9 mouse cellular contexts compared by ENCODE assay signal in the genomic region with DNA sequence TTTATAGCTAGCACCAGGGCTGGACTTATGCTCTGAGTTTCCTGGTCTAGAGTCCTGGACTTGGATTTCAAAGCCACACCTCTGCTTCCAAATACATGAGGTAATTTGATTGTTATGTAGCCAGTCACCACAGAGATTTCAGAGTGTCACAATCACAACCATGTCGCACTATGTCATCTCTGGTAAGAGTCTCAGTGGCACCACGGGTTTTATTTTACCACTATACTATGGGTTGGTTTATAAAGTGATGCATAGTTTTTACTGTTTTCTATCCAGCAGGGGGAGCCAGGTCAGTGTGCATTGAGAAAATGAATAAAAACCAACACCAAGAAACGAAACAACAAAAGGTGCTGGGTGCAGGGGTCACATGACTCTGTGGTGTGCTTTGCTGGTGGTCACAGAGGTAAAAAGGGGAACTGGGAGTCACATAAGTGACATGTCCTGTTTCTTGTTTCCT. TPM values are rescaled to one million over a fixed set of nuclear protein-coding genes. Genes with fewer than 3 reads are reported as not detected.
A peak's percentile ranks its signal among the peaks of the same experiment; 100 is the strongest.
DNase-seq lines count a peak whose midpoint lies in the region; ATAC-seq and TF ChIP-seq lines count a peak whose summit lies in the region.
"Had no signal": no experiment of that assay in that cellular context is flagged by ENCODE, and none has a peak within 500 bp of the region (broad histone marks: within the 10 kb centered on the region; RNA-seq: fewer than 3 reads in every experiment).

No protein-coding gene starts in this region.

- H3K27ac ChIP-seq in cerebellum, adult 2 months (ENCODE audit: insufficient read depth, low read length) = no peak overlapping the region
- no peak overlapping the region for H3K27ac ChIP-seq in midbrain, embryonic 11.5 days (ENCODE audit: low read depth, low read length)
- no peak overlapping the region for H3K27ac ChIP-seq in midbrain, embryonic 13.5 days
- no peak overlapping the region for H3K27ac ChIP-seq in forebrain, embryonic 15.5 days (replicated peaks)
- H3K27ac ChIP-seq: heart, embryonic 13.5 days had no signal

- no peaks in the 10 kb centered on the region for H3K27me3 ChIP-seq in cerebellum, adult 2 months (ENCODE audit: control insufficient read depth, insufficient read depth, low read length)
- H3K27me3 ChIP-seq in midbrain, embryonic 11.5 days (ENCODE audit: control insufficient read depth, insufficient read depth, low read length) = no peaks in the 10 kb centered on the region
- H3K27me3 ChIP-seq in midbrain, embryonic 13.5 days = no peaks in the 10 kb centered on the region
- no peaks in the 10 kb centered on the region for H3K27me3 ChIP-seq in forebrain, embryonic 15.5 days
- H3K27me3 ChIP-seq: heart, embryonic 13.5 days had no signal

- no peak overlapping the region for H3K9ac ChIP-seq in midbrain, embryonic 11.5 days (ENCODE audit: low read length)
- H3K9ac ChIP-seq in midbrain, embryonic 13.5 days (replicated peaks) = no peak overlapping the region
- H3K9ac ChIP-seq in forebrain, embryonic 15.5 days (replicated peaks) = no peak overlapping the region
- H3K9ac ChIP-seq: heart, embryonic 13.5 days had no signal

- ATAC-seq in midbrain, embryonic 11.5 days (ENCODE audit: low FRiP score) = no peak
- no peak for ATAC-seq in midbrain, embryonic 13.5 days
- peak; percentile 85 to 88 for ATAC-seq in hematopoietic stem cell, adult 5-6 weeks (replicated peaks in 1 of 2; ENCODE audit: insufficient read depth in 1 of 2, low FRiP score in 2 of 2, low TSS enrichment in 1 of 2, low read depth in 1 of 2, poor library complexity in 2 of 2, severe bottlenecking in 2 of 2)
- no peak for ATAC-seq in forebrain, embryonic 15.5 days (replicated peaks)

- no peaks in the 10 kb centered on the region for H3K4me1 ChIP-seq in cerebellum, adult 2 months (ENCODE audit: control insufficient read depth, insufficient read depth, low read length)
- H3K4me1 ChIP-seq in midbrain, embryonic 11.5 days (ENCODE audit: control insufficient read depth, insufficient read depth, low read length) = no peaks in the 10 kb centered on the region
- no peaks in the 10 kb centered on the region for H3K4me1 ChIP-seq in midbrain, embryonic 13.5 days (replicated peaks)
- no peaks in the 10 kb centered on the region for H3K4me1 ChIP-seq in forebrain, embryonic 15.5 days

- TF ChIP-seq CTCF in cerebellum, adult 2 months (IDR thresholded peaks at IDR 0.05; ENCODE audit: borderline replicate concordance, insufficient read depth, low read depth, low read length) = peak; percentile 45; the same call in 1 of the 2 replicates

- DNase-seq in cerebellum, adult 2 months = no peak
- DNase-seq in cerebellum, adult 8-10 months = no peak
- DNase-seq in midbrain, embryonic 11.5 days (ENCODE audit: low spot score, missing footprints) = peak; percentile 84
- peak; percentile 60 for DNase-seq in lung, postnatal 25 days (ENCODE audit: low spot score)
- DNase-seq in gastrocnemius, adult 8-10 months (ENCODE audit: low spot score in 2 of 2) = no peak

- no peak for TF ChIP-seq POLR2A in cerebellum, adult 2 months (IDR thresholded peaks at IDR 0.05; ENCODE audit: borderline replicate concordance, insufficient read depth, low read length)

- H3K9me3 ChIP-seq in midbrain, embryonic 11.5 days (ENCODE audit: control insufficient read depth, low read length) = no peaks in the 10 kb centered on the region
- no peaks in the 10 kb centered on the region for H3K9me3 ChIP-seq in midbrain, embryonic 13.5 days
- no peaks in the 10 kb centered on the region for H3K9me3 ChIP-seq in forebrain, embryonic 15.5 days
- H3K9me3 ChIP-seq: heart, embryonic 13.5 days had no signal

- no peak overlapping the region for H3K4me3 ChIP-seq in cerebellum, adult 2 months (replicated peaks; ENCODE audit: insufficient read depth, low read depth, low read length)
- no peak overlapping the region for H3K4me3 ChIP-seq in midbrain, embryonic 11.5 days (ENCODE audit: low read depth, low read length)
- no peak overlapping the region for H3K4me3 ChIP-seq in midbrain, embryonic 13.5 days (replicated peaks)
- H3K4me3 ChIP-seq in forebrain, embryonic 15.5 days = no peak overlapping the region
- H3K4me3 ChIP-seq: heart, embryonic 13.5 days had no signal

- WGBS in cerebellum, adult 2 months = 29% methylated on average over 3 of the region's 3 CpGs
- 46% methylated on average over 3 of the region's 3 CpGs for WGBS in midbrain, embryonic 11.5 days
- 39% methylated on average over 3 of the region's 3 CpGs for WGBS in midbrain, embryonic 13.5 days
- 31% methylated on average over 3 of the region's 3 CpGs for WGBS in forebrain, embryonic 15.5 days

- H3K4me2 ChIP-seq in midbrain, embryonic 11.5 days = no peak overlapping the region
- H3K4me2 ChIP-seq in midbrain, embryonic 13.5 days (replicated peaks) = no peak overlapping the region
- no peak overlapping the region for H3K4me2 ChIP-seq in forebrain, embryonic 15.5 days (replicated peaks)
- H3K4me2 ChIP-seq: heart, embryonic 13.5 days had no signal

- no peaks in the 10 kb centered on the region for H3K36me3 ChIP-seq in midbrain, embryonic 11.5 days (ENCODE audit: control insufficient read depth, insufficient read depth, low read length)
- no peaks in the 10 kb centered on the region for H3K36me3 ChIP-seq in midbrain, embryonic 13.5 days
- no peaks in the 10 kb centered on the region for H3K36me3 ChIP-seq in forebrain, embryonic 15.5 days
- H3K36me3 ChIP-seq: heart, embryonic 13.5 days had no signal

RNA-seq across cellular contexts. Expression of a gene that starts 15.8 kb away (rescaled TPM):
- polyA plus RNA-seq in cerebellum, adult 2 months (2012; rRNA removed) = 19.6 and 20.0 TPM in 2 replicates
- 26.3 and 26.4 TPM in 2 replicates for polyA plus RNA-seq in midbrain, embryonic 11.5 days (2014; fragmentation: Nextera tagmentation; extraction: Ambion mirVana)
- polyA plus RNA-seq in midbrain, embryonic 13.5 days (2015; fragmentation: Nextera tagmentation; extraction: Ambion mirVana) = 20.4 and 22.3 TPM in 2 replicates
- 18.9 and 19.1 TPM in 2 replicates for total RNA-seq in hematopoietic stem cell, adult 5-6 weeks (2017)
- 1 to 10 TPM; 3.9 to 7.0 (median 5.7) TPM for total RNA-seq in gastrocnemius, adult 8-10 months (2022)
- 17.2 and 18.2 TPM in 2 replicates for polyA plus RNA-seq in forebrain, embryonic 15.5 days (2015; fragmentation: Nextera tagmentation; extraction: Ambion mirVana)

RNA-seq across cellular contexts. Expression of a gene that starts 45.2 kb away (rescaled TPM):
- polyA plus RNA-seq in cerebellum, adult 2 months (2012; rRNA removed) = 8.0 and 8.3 TPM in 2 replicates
- 16.1 and 18.2 TPM in 2 replicates for polyA plus RNA-seq in midbrain, embryonic 11.5 days (2014; fragmentation: Nextera tagmentation; extraction: Ambion mirVana)
- polyA plus RNA-seq in midbrain, embryonic 13.5 days (2015; fragmentation: Nextera tagmentation; extraction: Ambion mirVana) = 20.2 and 25.0 TPM in 2 replicates
- total RNA-seq in hematopoietic stem cell, adult 5-6 weeks (2017) = 23.3 and 25.3 TPM in 2 replicates
- 1 to 10 TPM; 1.3 to 5.3 (median 2.6) TPM for total RNA-seq in gastrocnemius, adult 8-10 months (2022)
- 17.5 and 17.7 TPM in 2 replicates for polyA plus RNA-seq in forebrain, embryonic 15.5 days (2015; fragmentation: Nextera tagmentation; extraction: Ambion mirVana)

Comparison
In these comparisons a context has a peak if more than half of its experiments do, and no peak if none do; other contexts are left out.
1. DNase-seq: peak in midbrain, embryonic 11.5 days (single experiment) and lung, postnatal 25 days (single experiment); none in cerebellum, adult 2 months (0 of 2), cerebellum, adult 8-10 months (single experiment) and gastrocnemius, adult 8-10 months (0 of 2).
2. ATAC-seq: peak in hematopoietic stem cell, adult 5-6 weeks (2 of 2); none in midbrain, embryonic 11.5 days (single experiment), midbrain, embryonic 13.5 days (single experiment) and forebrain, embryonic 15.5 days (single experiment).